Mouse (Mus musculus) gastrocnemius, adult 8-10 months (tissue): ENCODE data around the gene Irgm2. TPM values are rescaled to one million over a fixed set of nuclear protein-coding genes. Genes with fewer than 3 reads are reported as not detected.

ENCODE experiments used
- DNase-seq, 2 experiments: peaks; one replicate each; pipeline ENCODE4 v3.0.0; 2022; ENCODE audit warnings: low spot score in 2 of 2
- total RNA-seq, 4 experiments: library from RNA; stranded (reverse); gene quantifications; 2 replicates each; pipeline ENCODE4 v1.2.4; 2022

Irgm2 gene
- total RNA-seq, 4 experiments from 2014 or later, result 8.3 to 11.3 (median 9.9) TPM

DNA sequence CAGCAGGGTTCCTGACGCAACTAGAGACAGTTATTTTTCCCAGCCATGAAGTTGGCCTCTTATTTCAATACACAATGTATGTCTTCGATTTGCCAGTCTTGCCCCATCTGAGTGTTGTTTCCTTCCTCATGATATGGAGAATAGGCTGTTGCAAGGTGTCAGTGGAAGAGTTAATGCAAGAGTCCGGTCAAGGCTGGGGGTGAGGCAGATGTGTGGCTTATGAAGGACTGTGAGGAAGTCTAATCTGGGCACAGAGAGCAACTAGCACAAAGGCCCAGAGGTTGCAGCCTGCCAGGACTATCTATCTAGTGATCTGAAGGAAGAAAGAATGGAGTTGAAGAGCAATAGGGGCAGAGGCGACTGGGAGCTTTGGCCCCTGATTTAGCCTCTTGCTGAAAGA is 60.7 kb downstream of the Irgm2 start:
- DNase-seq, result no peak

- DNase-seq, result no peak
Measured at GRCm38 (mm10) chr11:58261826-58262225, 62.4 kb downstream of the Irgm2 start.

- DNase-seq, result no peak
Measured at GRCm38 (mm10) chr11:58262336-58262735, 62.9 kb downstream of the Irgm2 start.

DNA sequence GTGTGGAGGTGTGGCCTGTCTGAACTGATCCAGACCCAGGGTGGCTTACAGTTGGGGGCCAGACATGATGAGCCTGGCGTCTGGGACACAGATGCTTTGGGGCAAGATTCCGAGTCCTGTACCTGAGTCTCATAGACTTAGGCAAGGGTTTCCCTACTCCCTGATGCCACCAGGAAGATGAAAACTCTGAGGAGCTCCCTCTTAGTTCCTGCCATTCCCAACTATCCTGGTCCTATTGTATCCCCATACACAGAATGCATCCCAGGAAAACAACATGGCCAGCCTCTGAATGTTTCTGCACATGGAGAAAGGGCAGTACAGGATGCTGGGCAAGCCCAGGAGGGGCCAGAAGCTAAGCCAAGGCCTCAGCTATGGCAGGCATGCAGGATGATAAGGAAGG is 64.1 kb downstream of the Irgm2 start:
- no peak for DNase-seq

- DNase-seq, result no peak
Measured at GRCm38 (mm10) chr11:58264546-58264945, 65.1 kb downstream of the Irgm2 start.

DNA sequence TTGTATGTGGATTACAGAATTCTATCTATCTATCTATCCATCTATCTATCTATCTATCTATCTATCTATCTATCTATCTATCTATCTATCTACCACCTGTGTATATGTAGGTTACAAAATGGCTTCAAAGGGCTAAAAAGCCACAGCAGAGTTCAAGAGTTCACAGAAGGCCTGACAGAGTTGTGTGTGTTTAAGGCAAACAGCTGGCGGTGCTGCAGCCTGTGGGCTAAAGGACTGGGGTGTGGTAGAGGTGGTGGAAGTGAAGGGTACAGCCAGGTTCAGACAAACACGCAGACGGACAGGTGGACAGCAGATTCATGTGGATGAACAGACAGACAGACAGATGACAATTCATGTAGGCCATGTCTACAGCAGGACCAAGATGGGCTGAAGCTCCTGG is 68.9 kb downstream of the Irgm2 start:
- no peak for DNase-seq

Other genes starting within 250 kb of the Irgm2 start
- 100 to 1,000 TPM in 3 of 4 experiments, 10 to 100 TPM in 1; 98.4 to 121 (median 107) TPM for gene Larp1, start 190.6 kb upstream of the Irgm2 start, total RNA-seq
- gene Gm12248, start 106.5 kb upstream of the Irgm2 start, total RNA-seq, result not detected
- 10 to 100 TPM; 30.3 to 36.8 (median 32.5) TPM for gene Cnot8, start 95.5 kb upstream of the Irgm2 start, total RNA-seq
- 10 to 100 TPM in 2 of 4 experiments, 1 to 10 TPM in 2; 9.0 to 11.3 (median 10.1) TPM for gene Gemin5, start 31.1 kb upstream of the Irgm2 start, total RNA-seq
- gene Mrpl22, start 28.0 kb upstream of the Irgm2 start, total RNA-seq, result 10 to 100 TPM; 33.9 to 39.7 (median 37.6) TPM
- gene Igtp, start 62 bp upstream of the Irgm2 start, total RNA-seq, result 1 to 10 TPM; 7.9 to 9.9 (median 8.3) TPM
- gene 4930438A08Rik, start 75.2 kb downstream of the Irgm2 start, total RNA-seq, result not detected
- gene Zfp692, start 107.5 kb downstream of the Irgm2 start, total RNA-seq, result 1 to 10 TPM; 2.5 to 5.3 (median 3.1) TPM
- 10 to 100 TPM; 39.8 to 49.3 (median 40.6) TPM for gene Zfp672, start 130.7 kb downstream of the Irgm2 start, total RNA-seq
- 10 to 100 TPM; 22.1 to 27.2 (median 24.4) TPM for gene Sh3bp5l, start 131.1 kb downstream of the Irgm2 start, total RNA-seq
- gene Lypd8, start 179.4 kb downstream of the Irgm2 start, total RNA-seq, result not detected
- not detected for gene 1810065E05Rik, start 221.5 kb downstream of the Irgm2 start, total RNA-seq
- not detected for gene Gm12253, start 232.9 kb downstream of the Irgm2 start, total RNA-seq